Mouse (Mus musculus) spleen, postnatal 14 days (tissue): ENCODE measurements around the gene Schip1.

Experiments used
- DNase-seq, 2 experiments: peaks; one replicate each; pipeline ENCODE4 v3.0.0; 2021 to 2022; ENCODE audit warnings: low spot score in 2 of 2

Schip1 gene

GRCm38 (mm10) chr3:68476336-68476735, 411.7 kb downstream of the Schip1 start:
- DNase-seq, result no peak

GRCm38 (mm10) chr3:68477478-68477877, 412.9 kb downstream of the Schip1 start:
- no peak for DNase-seq

GRCm38 (mm10) chr3:68479266-68479665, 414.7 kb downstream of the Schip1 start:
- no peak for DNase-seq

- DNase-seq, result no peak
These were observed 418.9 kb downstream of the Schip1 start for GRCm38 (mm10) chr3:68483517-68483916.

- DNase-seq, result no peak
These were observed 419.4 kb downstream of the Schip1 start for GRCm38 (mm10) chr3:68484021-68484420.

GRCm38 (mm10) chr3:68484561-68484960, 420.0 kb downstream of the Schip1 start:
- DNase-seq, result no peak

GRCm38 (mm10) chr3:68487621-68488020, 423.0 kb downstream of the Schip1 start:
- no peak for DNase-seq

- DNase-seq, result no peak
These were observed 423.7 kb downstream of the Schip1 start for GRCm38 (mm10) chr3:68488316-68488715.

GRCm38 (mm10) chr3:68491516-68491915, 426.9 kb downstream of the Schip1 start:
- no peak for DNase-seq

- no peak for DNase-seq
These were observed 427.5 kb downstream of the Schip1 start for GRCm38 (mm10) chr3:68492066-68492465.

- DNase-seq, result no peak
These were observed 427.9 kb downstream of the Schip1 start for GRCm38 (mm10) chr3:68492513-68492912.

- DNase-seq, result no peak
These were observed 428.6 kb downstream of the Schip1 start for GRCm38 (mm10) chr3:68493170-68493585.

GRCm38 (mm10) chr3:68493586-68494295, 429.1 kb downstream of the Schip1 start:
- no peak for DNase-seq

GRCm38 (mm10) chr3:68494296-68495095, 429.9 kb downstream of the Schip1 start:
- DNase-seq, result no peak

GRCm38 (mm10) chr3:68495096-68495735, 430.6 kb downstream of the Schip1 start:
- no peak for DNase-seq

GRCm38 (mm10) chr3:68495736-68496242, 431.2 kb downstream of the Schip1 start:
- no peak for DNase-seq

GRCm38 (mm10) chr3:68496513-68496912, 431.9 kb downstream of the Schip1 start:
- no peak for DNase-seq

- DNase-seq, result no peak
These were observed 435.0 kb downstream of the Schip1 start for GRCm38 (mm10) chr3:68499532-68500152.

GRCm38 (mm10) chr3:68504838-68505237, 440.2 kb downstream of the Schip1 start:
- no peak for DNase-seq

- no peak for DNase-seq
These were observed 442.2 kb downstream of the Schip1 start for GRCm38 (mm10) chr3:68506769-68507318.

GRCm38 (mm10) chr3:68508629-68509028, 444.0 kb downstream of the Schip1 start:
- no peak for DNase-seq

GRCm38 (mm10) chr3:68510872-68511271, 446.3 kb downstream of the Schip1 start:
- DNase-seq, result no peak
